Mouse (Mus musculus) kidney, adult 11 months (tissue): ENCODE results near the gene Arfip1.

Experiments used
- DNase-seq: peaks from one replicate; pipeline ENCODE4 v3.0.0; 2022

Arfip1 gene

DNA sequence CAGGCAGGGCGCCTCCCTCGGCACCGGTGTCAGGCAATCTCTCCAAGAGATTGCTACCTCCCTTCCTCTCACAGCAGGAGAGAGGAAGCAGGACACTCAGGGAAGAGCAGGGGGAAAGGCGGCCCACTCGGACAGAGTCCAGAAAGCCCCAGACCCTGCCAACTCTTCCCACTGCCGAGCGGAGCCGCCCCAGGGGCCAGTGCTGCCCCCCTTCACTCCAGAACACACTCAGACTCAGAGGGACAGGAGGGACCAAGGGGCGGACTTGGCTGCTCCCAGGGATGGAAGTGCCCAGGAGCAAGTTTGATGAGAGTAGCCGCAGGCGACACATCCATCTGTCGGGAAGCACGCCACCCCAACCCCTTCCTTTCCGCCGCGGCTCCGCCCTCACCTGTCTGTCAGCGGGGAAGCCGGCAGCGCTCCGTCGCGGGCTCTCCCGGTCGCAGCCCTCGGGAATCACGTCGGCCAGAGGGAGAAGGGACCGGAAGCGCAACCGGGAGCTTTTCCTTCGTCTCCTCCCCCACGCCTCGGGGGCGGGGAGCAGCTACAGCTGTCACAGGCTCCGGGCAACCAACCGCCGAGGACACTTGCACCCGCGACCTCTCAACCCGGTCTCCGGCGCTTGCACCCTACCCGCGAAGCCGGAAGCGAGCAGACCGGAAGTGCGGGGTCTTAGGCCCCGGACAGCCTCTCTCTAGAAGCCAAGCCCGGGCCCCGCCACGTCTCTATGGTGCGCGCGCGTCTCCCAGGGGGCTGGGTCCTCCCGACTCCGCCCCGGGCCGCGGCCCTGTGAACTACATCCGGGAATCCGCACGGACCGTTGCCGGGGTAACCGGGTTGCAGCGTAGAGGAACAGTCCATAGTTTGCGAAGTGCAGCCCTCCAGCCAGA, at the start of gene Arfip1:
Arfip1 (minus strand) TSS at position 603 of the 890 bp plus-strand sequence.
- DNase-seq = peak; percentile 98

DNA sequence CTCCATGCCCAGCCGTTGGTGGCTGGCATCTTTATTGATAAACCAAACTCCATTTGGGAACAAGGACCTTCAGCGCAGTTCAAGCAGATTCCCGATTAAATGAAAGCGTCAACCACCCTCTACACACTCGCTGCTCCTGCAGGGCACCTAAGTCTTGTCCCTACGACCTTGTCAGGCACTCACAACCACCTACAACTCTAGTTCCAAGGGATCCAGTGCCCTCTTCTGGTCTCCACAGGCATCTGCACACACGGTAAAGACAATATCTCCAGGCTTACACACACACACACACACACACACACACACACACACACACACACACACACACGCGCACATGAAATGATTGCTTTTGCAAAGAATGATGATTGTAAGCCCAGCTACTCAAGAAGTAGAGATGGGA, 49.2 kb upstream of the Arfip1 start:
- DNase-seq = no peak

- DNase-seq = no peak
Measured at GRCm38 (mm10) chr3:84622026-84622425, 39.6 kb upstream of the Arfip1 start.

DNA sequence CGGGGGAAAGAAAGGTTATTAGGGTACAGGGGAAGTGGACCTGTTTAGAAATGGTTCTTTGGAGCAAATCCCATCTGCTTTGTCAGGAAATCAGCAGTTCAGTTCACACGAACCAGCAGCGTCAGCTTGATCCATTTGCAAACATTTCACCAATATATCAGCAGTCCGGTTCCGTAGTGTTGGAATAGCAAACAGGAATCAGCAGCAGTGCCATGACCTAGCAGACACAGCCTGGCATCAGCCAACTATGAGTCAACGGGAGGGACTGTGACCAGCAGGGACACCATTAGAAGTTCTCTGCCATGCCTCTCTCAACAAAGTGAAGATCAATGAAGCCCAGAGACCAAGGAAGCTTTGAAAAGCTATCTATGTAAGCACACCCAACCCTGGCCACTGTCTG, 37.3 kb upstream of the Arfip1 start:
- DNase-seq = no peak

DNA sequence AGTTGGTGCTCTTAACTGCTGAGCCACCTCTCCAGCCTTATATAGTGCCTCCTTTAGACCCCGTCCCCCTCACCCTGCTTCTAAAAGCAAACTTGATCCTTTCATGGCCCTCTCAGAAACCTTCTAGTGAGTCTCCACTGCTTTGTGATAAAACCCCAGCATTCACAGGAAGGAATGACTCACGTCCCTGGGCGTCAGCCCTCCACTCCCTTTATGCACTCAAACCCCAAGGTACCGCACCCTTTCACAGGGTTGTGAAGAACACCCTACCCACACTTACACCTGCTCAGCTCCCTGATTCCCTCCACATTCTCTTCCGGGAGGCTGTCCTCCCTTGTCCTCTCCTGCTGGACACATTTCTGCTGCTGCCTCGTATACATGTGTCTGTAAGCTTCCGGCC, 36.6 kb upstream of the Arfip1 start:
- DNase-seq = no peak

- DNase-seq = no peak
Measured at GRCm38 (mm10) chr3:84618627-84619026, 36.2 kb upstream of the Arfip1 start.

DNA sequence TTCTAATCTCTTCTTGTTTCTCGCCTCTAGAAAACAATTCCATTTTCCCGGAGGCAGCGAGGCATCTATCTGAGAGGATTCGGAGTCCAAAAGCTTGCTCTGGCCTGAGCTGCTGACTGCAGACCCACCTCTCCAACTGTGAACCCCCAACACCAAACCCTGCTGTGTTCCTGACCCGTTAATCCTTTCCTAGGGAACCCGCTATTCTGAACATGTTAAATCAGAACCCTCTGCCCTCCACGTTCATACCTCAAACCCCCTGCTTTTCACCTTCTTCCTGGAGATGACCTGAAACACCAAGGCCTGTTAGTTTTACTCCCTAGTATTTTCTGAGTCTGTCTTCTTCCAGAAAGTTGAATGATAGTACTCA, 33.4 kb upstream of the Arfip1 start:
- no peak for DNase-seq

DNA sequence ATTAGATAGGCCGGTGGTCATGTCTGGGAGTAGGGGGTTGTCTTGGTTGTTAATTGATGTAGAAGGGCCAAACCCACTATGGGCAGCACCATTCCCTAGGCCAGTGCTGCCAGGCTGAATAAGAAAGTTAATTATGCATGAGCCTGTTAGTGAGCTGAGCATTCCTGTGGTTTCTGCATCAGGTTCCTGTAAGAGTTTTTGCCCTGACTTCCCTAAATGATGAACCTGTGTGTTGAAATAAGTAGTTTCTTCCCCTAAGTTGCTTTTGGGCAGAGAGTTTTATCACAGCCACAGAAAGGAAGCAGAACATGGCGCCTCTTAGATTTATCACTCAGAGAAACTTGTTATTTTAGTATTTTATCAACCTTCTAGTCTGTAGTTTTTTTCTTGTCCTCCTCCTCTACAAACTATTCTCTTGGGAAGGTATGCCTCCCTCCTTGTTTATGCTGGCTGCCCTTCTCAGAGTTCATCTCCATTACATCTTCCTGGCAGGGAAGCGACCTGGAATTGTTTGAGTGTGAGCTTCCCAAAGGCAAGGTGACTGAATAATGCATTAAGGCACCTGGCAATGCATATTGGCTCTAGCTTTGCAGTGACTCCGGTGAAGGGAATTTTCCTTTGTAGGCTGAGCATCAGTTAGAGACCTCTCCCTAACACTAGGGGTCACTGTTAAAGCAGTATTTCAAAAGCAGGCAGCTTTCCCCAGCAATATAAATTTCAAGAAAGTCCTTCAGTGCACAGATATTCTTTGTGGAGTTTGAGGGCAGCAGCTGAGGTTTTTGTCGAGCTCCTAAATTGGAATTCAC, 32.8 kb upstream of the Arfip1 start:
- DNase-seq = peak; percentile 37

DNA sequence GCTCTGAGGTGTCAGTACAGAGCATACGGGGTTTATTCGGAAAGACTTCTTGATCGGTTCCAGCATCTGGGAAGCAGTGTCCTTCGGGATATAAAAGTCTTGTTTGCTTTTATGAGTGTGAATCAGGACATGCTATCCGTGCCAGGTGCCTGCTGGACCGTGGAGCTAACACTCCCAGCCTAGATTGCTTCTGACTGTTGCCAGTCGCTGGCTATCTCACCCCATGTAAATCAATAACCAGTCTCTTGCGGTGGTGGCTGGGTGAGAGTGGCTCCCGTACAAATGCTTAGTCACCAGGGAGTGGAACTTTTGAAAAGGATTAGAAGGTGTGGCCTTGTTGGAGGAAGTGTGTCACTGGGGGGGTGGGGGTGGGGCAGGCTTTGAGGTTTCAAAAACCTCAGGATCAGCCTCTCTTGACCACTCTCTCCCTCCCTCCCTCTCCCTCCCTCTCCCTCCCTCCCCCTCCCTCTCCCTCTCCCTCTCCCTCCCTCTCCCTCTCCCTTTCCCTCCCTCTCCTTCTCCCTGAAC, 27.8 kb upstream of the Arfip1 start:
- peak; percentile 84 for DNase-seq

- DNase-seq = no peak
Measured at GRCm38 (mm10) chr3:84603212-84603611, 20.8 kb upstream of the Arfip1 start.

- no peak for DNase-seq
Measured at GRCm38 (mm10) chr3:84602759-84603158, 20.3 kb upstream of the Arfip1 start.

GRCm38 (mm10) chr3:84601870-84602495, 19.6 kb upstream of the Arfip1 start:
- DNase-seq = no peak

GRCm38 (mm10) chr3:84598756-84599155, 16.3 kb upstream of the Arfip1 start:
- DNase-seq = no peak

GRCm38 (mm10) chr3:84597996-84598734, 15.7 kb upstream of the Arfip1 start:
- DNase-seq = no peak

- no peak for DNase-seq
Measured at GRCm38 (mm10) chr3:84595677-84596234, 13.3 kb upstream of the Arfip1 start.

- DNase-seq = no peak
Measured at GRCm38 (mm10) chr3:84594894-84595676, 12.7 kb upstream of the Arfip1 start.

DNA sequence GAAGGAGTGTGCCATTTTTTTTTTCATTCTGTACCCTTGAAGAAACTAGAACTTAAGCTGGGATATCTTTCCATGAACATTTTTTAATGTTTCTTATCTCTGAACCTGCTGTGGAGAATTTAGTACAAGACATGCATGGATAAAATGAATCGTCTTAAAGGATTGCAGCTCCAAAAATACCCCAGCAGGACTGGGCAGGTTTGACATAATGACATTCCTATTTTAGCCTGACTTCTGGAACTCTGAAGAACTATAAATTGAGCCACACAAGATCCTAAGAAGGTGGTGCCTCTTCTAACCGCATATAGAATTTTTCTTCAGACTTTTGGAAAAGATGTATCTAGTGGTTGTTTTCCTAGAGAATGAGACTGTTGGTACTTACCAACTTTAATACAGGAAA, 10.8 kb upstream of the Arfip1 start, which contains the start of gene Tigd4:
Tigd4 (plus strand) TSS at position 301 of the 400 bp plus-strand sequence.
- DNase-seq = no peak

- no peak for DNase-seq
Measured at GRCm38 (mm10) chr3:84586736-84587135, 4.3 kb upstream of the Arfip1 start.

DNA sequence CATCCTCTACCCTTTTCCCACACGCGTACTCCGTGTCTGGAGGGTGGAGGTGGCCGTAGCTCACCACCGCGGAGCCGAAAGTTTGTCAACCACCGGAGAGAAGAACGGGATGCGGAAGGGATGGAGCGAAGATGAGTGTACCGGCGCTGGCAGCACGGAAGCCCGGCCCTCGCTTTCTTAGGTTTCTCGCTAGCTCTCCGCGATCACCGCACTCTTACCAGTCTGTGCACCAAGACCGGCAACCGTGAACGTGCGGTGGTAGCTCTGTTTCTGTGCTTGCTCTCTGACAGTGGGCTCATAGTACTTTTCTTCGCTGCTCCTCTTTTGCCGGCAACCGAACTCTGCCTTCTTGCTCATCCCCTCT, 470 bp upstream of the Arfip1 start:
- DNase-seq = no peak

- DNase-seq = no peak
Measured at GRCm38 (mm10) chr3:84581696-84582022, 766 bp downstream of the Arfip1 start.

DNA sequence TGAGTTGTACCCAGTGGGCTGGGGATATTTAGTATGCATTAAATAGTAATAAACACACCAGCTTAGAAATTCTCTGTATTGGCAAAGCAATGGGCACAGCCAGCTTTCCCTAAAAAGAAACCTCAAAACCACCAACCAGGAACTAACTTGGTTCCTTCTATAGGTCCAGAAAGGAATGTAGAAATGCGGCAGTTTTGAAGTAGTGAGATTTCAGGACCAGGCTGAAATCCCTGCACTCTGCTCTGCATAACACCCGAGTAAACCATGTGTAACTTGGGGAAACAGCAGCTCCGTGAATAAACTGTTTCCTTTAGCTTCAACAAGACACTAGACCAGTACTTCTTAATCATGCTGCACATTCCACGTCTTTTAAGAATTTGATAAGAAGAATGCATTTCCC, 1.7 kb downstream of the Arfip1 start:
- DNase-seq = no peak

DNA sequence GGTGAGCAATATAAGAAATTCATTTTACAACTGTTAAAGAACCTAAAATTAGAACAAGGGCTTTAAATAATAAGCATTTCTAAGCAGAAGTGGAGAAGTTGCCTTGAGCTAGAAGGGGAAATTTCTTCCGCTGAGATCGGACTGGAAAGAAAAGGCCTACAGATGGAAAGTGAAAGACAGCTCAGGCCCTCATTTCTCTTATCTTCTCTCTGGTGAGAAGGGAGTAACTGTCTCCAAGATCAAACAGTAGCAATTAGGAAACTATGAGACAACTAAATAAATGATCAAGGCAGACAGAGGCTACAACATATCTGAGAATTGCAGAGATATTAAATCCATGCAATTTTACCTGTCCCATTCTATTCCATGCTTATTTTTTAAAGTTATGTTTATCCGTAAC, 11.9 kb downstream of the Arfip1 start:
- no peak for DNase-seq
